Mouse (Mus musculus) lung, embryonic 14.5 days (tissue): ENCODE measurements at regions not wholly inside any gene's neighbourhood (a gene's known extent, or its start where the extent isn't known, plus 50 kb on each side); places are given as distances from the start of the nearest gene placed in this dataset.

ENCODE experiments used
- ATAC-seq: fragments of 200-750 bp; cut with Nextera tagmentation; 2 replicates; pipeline ENCODE4 v1.8.0; 2017; ENCODE audit warnings: mild to moderate bottlenecking, moderate TSS enrichment, moderate library complexity; ENCODE audit not compliant: insufficient read depth
- DNase-seq: peaks from one replicate; pipeline ENCODE4 v3.0.0-alpha.2; 2015
- H3K27ac ChIP-seq: fragments of 300-500 bp; sonication (generic); 2 replicates; pipeline ENCODE4 v1.5.1; 2014; ENCODE audit warnings: low read depth, mild to moderate bottlenecking, moderate library complexity
- H3K27me3 ChIP-seq: fragments of 300-500 bp; sonication (generic); 2 replicates; pipeline ENCODE4 v1.6.1; 2014; ENCODE audit warnings: low read length, control low read depth; ENCODE audit not compliant: insufficient read depth
- H3K36me3 ChIP-seq: fragments of 300-500 bp; sonication (generic); 2 replicates; pipeline ENCODE4 v1.6.1; 2014; ENCODE audit warnings: control low read depth; ENCODE audit not compliant: insufficient read depth
- H3K4me1 ChIP-seq: fragments of 300-500 bp; sonication (generic); 2 replicates; pipeline ENCODE4 v1.6.1; 2014; ENCODE audit warnings: antibody characterized with exemption, control low read depth; ENCODE audit not compliant: insufficient read depth
- H3K4me2 ChIP-seq: fragments of 300-500 bp; sonication (generic); 2 replicates; pipeline ENCODE4 v1.6.1; 2014; ENCODE audit warnings: mild to moderate bottlenecking
- H3K4me3 ChIP-seq: fragments of 300-500 bp; sonication (generic); 2 replicates; pipeline ENCODE4 v1.5.1; 2014; ENCODE audit warnings: low read depth, low read length
- H3K9ac ChIP-seq: fragments of 300-500 bp; sonication (generic); 2 replicates; pipeline ENCODE4 v1.6.1; 2014
- H3K9me3 ChIP-seq: fragments of 300-500 bp; sonication (generic); 2 replicates; pipeline ENCODE4 v1.6.1; 2016; ENCODE audit warnings: low read depth, low read length, control low read depth
- CTCF ChIP-seq: IDR thresholded peaks from 2 replicates; pipeline ENCODE4 v1.5.1; 2016; ENCODE audit warnings: antibody characterized with exemption, low read depth
- WGBS: fragments of 180-500 bp; shearing (Covaris S2); extraction: QIAGEN DNeasy Blood & Tissue Kit; methylation state at CpG from one replicate; pipeline ENCODE4 v1.1.7; 2014; 5-methylcytosine and 5-hydroxymethylcytosine counted together

- H3K4me1 ChIP-seq = no peaks in the 10 kb centered on the region
- no peak overlapping the region for H3K27ac ChIP-seq
- H3K9me3 ChIP-seq = peaks cover 10% of the 10 kb centered on the region; the same call in 1 of the 2 replicates
- no peak overlapping the region for H3K9ac ChIP-seq
- no peak overlapping the region for H3K4me2 ChIP-seq
- H3K36me3 ChIP-seq = no peaks in the 10 kb centered on the region
- H3K27me3 ChIP-seq = no peaks in the 10 kb centered on the region
- ATAC-seq (no peak), DNase-seq (no peak)
- H3K4me3 ChIP-seq = no peak overlapping the region
- 34% methylated on average over 1 of the region's 1 CpGs for WGBS
- TF ChIP-seq CTCF = no peak
These were observed 267.4 kb upstream of the Erbb4 start for GRCm38 (mm10) chr1:69375246-69375645.

- TF ChIP-seq CTCF = no peak
- Histone ChIP-seq H3K36me3 (no peaks in the 10 kb centered on the region), H3K4me2 (no peak overlapping the region), H3K9me3 (no peaks in the 10 kb centered on the region), H3K4me3 (no peak overlapping the region), H3K27ac (no peak overlapping the region), H3K4me1 (no peaks in the 10 kb centered on the region), H3K27me3 (no peaks in the 10 kb centered on the region), H3K9ac (no peak overlapping the region)
- no peak for ATAC-seq
- DNase-seq = no peak
- WGBS = 81% methylated on average over 2 of the region's 2 CpGs
These were observed 262.2 kb upstream of the Erbb4 start for GRCm38 (mm10) chr1:69370078-69370477.

DNA sequence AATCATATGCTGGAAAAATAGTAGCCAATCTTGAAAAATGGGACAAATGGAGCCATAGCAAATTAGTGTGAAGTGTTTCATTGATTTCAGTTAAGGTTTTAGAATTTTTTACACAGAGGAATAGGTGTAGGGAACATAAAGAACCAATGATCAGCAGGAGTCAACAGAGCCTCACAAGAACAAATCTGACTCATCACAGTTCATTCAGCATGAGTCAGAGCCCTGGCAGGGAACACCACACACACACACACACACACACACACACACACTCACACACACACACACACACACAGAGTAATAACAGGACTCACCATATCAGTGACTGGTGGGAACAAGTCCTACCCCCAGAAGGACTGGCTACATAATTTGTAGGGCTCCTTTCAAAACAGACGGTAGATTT is 259.7 kb upstream of the Erbb4 start:
- 44% methylated on average over 1 of the region's 1 CpGs for WGBS
- Histone ChIP-seq H3K4me1 (no peaks in the 10 kb centered on the region), H3K27ac (no peak overlapping the region), H3K9ac (no peak overlapping the region), H3K9me3 (no peaks in the 10 kb centered on the region), H3K4me2 (no peak overlapping the region), H3K36me3 (no peaks in the 10 kb centered on the region), H3K4me3 (no peak overlapping the region), H3K27me3 (no peaks in the 10 kb centered on the region)
- TF ChIP-seq CTCF = no peak
- DNase-seq = no peak
- no peak for ATAC-seq

GRCm38 (mm10) chr1:69364069-69364468 is 256.2 kb upstream of the Erbb4 start:
- Histone ChIP-seq H3K4me3 (no peak overlapping the region), H3K9me3 (no peaks in the 10 kb centered on the region), H3K36me3 (no peaks in the 10 kb centered on the region), H3K4me2 (no peak overlapping the region), H3K27ac (no peak overlapping the region), H3K9ac (no peak overlapping the region), H3K27me3 (no peaks in the 10 kb centered on the region), H3K4me1 (no peaks in the 10 kb centered on the region)
- TF ChIP-seq CTCF = no peak
- DNase-seq (no peak), ATAC-seq (no peak)

DNA sequence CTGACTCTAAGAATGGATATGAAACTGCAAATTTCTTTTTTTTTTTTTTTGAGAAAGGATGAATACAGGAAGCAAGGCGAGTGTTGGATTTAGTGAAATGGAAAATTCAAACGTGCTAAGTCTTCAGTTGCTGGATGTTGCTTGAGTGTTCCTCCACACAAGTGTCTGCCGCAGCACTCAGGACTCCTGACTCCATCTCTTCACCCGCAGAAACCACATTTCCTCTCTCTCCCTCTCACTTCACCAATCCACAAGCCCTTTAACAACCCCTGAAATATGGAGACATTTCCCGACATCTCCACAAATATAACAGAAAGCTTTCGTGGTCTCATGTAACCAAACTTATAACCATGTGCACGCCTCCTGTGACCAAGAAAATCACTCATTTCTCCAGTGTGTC is 249.7 kb upstream of the Erbb4 start:
- WGBS = 77% methylated on average over 7 of the region's 7 CpGs
- DNase-seq (no peak), ATAC-seq (no peak)
- Histone ChIP-seq H3K36me3 (no peaks in the 10 kb centered on the region), H3K9ac (no peak overlapping the region), H3K27ac (no peak overlapping the region), H3K4me2 (no peak overlapping the region), H3K4me3 (no peak overlapping the region), H3K4me1 (no peaks in the 10 kb centered on the region), H3K27me3 (no peaks in the 10 kb centered on the region), H3K9me3 (no peaks in the 10 kb centered on the region)
- TF ChIP-seq CTCF = no peak

- Histone ChIP-seq H3K4me1 (no peaks in the 10 kb centered on the region), H3K9ac (no peak overlapping the region), H3K36me3 (no peaks in the 10 kb centered on the region), H3K4me2 (no peak overlapping the region), H3K4me3 (no peak overlapping the region), H3K27ac (no peak overlapping the region), H3K27me3 (no peaks in the 10 kb centered on the region), H3K9me3 (no peaks in the 10 kb centered on the region)
- no peak for TF ChIP-seq CTCF
- no peak for ATAC-seq
- DNase-seq = no peak
- WGBS = 73% methylated on average over 2 of the region's 2 CpGs
These were observed 242.6 kb upstream of the Erbb4 start for GRCm38 (mm10) chr1:69350417-69350816.

DNA sequence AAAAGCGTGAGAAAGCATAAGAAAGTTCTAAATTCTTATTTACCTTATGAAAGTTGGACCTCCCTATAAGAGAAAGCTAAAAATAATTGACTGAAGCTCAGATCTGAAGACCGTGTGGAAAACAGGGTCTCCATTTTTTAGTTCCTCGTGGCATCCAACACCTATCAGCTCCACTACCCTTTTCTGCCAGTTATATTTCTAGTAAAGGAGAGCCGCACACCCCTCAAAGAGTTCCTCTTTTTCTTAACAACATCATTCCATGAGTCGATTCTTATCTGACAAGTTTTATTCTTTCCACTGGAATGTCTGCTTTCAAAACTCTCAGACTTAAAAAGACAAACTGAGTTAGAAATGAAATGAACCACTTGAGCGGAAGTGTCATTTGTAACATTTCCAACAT is 242.0 kb upstream of the Erbb4 start:
- no peak for DNase-seq
- H3K27ac ChIP-seq = no peak overlapping the region
- WGBS = 73% methylated on average over 6 of the region's 6 CpGs
- H3K4me1 ChIP-seq = no peaks in the 10 kb centered on the region
- no peaks in the 10 kb centered on the region for H3K36me3 ChIP-seq
- H3K4me3 ChIP-seq = no peak overlapping the region
- no peak for TF ChIP-seq CTCF
- H3K9ac ChIP-seq = no peak overlapping the region
- no peaks in the 10 kb centered on the region for H3K9me3 ChIP-seq
- ATAC-seq = no peak
- H3K4me2 ChIP-seq = no peak overlapping the region
- H3K27me3 ChIP-seq = no peaks in the 10 kb centered on the region

DNA sequence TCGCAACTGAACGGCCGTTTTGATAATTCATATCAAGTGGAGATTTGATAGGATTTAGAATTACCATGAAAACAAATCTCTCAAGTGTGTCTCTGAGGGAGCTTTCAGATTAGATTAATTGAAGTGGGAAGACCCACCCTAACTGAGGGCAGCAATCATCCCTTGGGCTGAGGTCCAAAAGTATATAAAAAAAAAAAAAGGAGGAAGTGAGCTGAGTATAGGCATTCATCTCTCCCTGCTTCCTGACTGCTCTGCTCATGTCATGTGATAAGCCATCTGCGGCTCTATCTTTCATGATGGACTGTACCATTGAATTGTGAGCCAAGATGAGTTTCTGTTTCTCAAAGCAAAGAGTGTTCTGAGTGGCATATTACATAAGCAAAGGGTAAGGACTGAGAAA is 234.2 kb upstream of the Erbb4 start:
- no peaks in the 10 kb centered on the region for H3K9me3 ChIP-seq
- H3K27ac ChIP-seq = no peak overlapping the region
- H3K27me3 ChIP-seq = no peaks in the 10 kb centered on the region
- no peak overlapping the region for H3K4me2 ChIP-seq
- no peaks in the 10 kb centered on the region for H3K36me3 ChIP-seq
- ATAC-seq (no peak), DNase-seq (no peak)
- 64% methylated on average over 4 of the region's 4 CpGs for WGBS
- no peak overlapping the region for H3K9ac ChIP-seq
- no peaks in the 10 kb centered on the region for H3K4me1 ChIP-seq
- H3K4me3 ChIP-seq = no peak overlapping the region
- no peak for TF ChIP-seq CTCF
